Mouse (Mus musculus) thymus, postnatal 10 days (tissue): ENCODE data around the gene Cyp19a1.

ENCODE experiments used
- DNase-seq, 2 experiments: peaks; one replicate each; pipeline ENCODE4 v3.0.0; 2021; ENCODE audit warnings: low spot score in 2 of 2

Gene Cyp19a1

DNA sequence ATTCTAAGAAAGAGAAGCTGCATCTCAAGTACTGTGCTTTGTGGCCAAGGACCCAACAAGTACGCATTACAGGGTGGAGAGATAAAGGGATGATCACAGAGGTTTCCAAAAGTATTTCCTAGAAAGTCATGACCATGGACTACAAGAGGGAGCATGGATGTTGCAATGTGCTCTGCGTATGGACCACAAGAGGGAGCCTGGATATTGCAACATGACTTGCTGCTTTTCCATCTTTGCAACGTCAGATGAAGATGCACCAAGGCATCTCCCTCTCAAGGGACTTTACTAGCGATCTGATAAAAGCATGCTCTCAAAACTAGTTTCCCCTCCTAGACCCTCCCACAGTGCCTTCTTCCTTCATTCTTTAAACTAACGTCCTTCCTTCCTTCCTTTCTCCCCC, 98.4 kb downstream of the Cyp19a1 start:
- no peak for DNase-seq

GRCm38 (mm10) chr9:54168425-54168824, 99.5 kb downstream of the Cyp19a1 start:
- no peak for DNase-seq

- DNase-seq: no peak
These were observed 104.8 kb downstream of the Cyp19a1 start for GRCm38 (mm10) chr9:54163117-54163516.

GRCm38 (mm10) chr9:54153679-54154078, 114.2 kb downstream of the Cyp19a1 start:
- DNase-seq: no peak

DNA sequence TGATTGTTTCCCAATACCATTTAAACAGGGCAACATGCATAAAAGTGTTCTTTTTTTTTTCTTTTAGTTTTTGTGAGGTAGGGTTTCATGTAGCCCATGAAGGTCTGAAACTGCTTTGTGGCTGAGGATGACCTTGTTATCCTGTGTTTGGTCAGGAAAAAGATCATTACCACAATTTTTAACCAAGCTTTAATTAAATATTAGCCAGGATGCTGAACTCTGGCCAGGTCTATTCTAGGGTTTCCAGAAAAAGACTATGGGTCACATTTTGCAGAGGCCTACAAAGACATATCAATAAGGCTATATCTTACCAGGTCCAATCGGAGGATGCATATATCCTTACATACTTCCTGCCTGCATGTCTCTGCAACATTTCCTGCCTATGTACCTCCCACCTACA, 128.7 kb downstream of the Cyp19a1 start:
- DNase-seq: no peak
